Mouse (Mus musculus) midbrain, embryonic 13.5 days (tissue): Measurements from ENCODE around the gene Tmem135. TPM values are rescaled to one million over a fixed set of nuclear protein-coding genes. Genes with fewer than 3 reads are reported as not detected.
A peak's percentile ranks its signal among the peaks of the same experiment; 100 is the strongest.

ENCODE experiments used
- ATAC-seq: fragments of 200-750 bp; cut with Nextera tagmentation; 2 replicates; pipeline ENCODE4 v1.8.0; 2017; ENCODE audit warnings: mild to moderate bottlenecking, moderate TSS enrichment, moderate library complexity
- H3K27ac ChIP-seq: fragments of 300-500 bp; sonication (generic); 2 replicates; pipeline ENCODE4 v1.5.1; 2015; ENCODE audit warnings: inconsistent platforms, mild to moderate bottlenecking, moderate library complexity
- H3K27me3 ChIP-seq: fragments of 300-500 bp; sonication (generic); 2 replicates; pipeline ENCODE4 v1.6.1; 2015; ENCODE audit warnings: mild to moderate bottlenecking, inconsistent platforms
- H3K36me3 ChIP-seq: fragments of 300-500 bp; sonication (generic); 2 replicates; pipeline ENCODE4 v1.6.1; 2015; ENCODE audit warnings: mild to moderate bottlenecking, inconsistent platforms
- H3K4me1 ChIP-seq: fragments of 300-500 bp; sonication (generic); replicated peaks from 2 replicates; pipeline ENCODE4 v1.6.1; 2015; ENCODE audit warnings: inconsistent platforms
- H3K4me2 ChIP-seq: fragments of 300-500 bp; sonication (generic); replicated peaks from 2 replicates; pipeline ENCODE4 v1.6.1; 2015; ENCODE audit warnings: moderate library complexity, mild to moderate bottlenecking, inconsistent platforms
- H3K4me3 ChIP-seq: fragments of 300-500 bp; sonication (generic); replicated peaks from 2 replicates; pipeline ENCODE4 v1.5.1; 2015; ENCODE audit warnings: mild to moderate bottlenecking, inconsistent platforms
- H3K9ac ChIP-seq: fragments of 300-500 bp; sonication (generic); replicated peaks from 2 replicates; pipeline ENCODE4 v1.6.1; 2015; ENCODE audit warnings: mild to moderate bottlenecking, inconsistent platforms
- H3K9me3 ChIP-seq: fragments of 300-500 bp; sonication (generic); 2 replicates; pipeline ENCODE4 v1.6.1; 2016; ENCODE audit warnings: mild to moderate bottlenecking, inconsistent platforms
- WGBS: fragments of 180-500 bp; shearing (Covaris S2); methylation state at CpG from one replicate; pipeline ENCODE4 v1.1.7; 2015; 5-methylcytosine and 5-hydroxymethylcytosine counted together
- polyA plus RNA-seq: library from polyadenylated mRNA; unstranded; fragments of >200 nt; fragmentation: Nextera tagmentation; extraction: Ambion mirVana; gene quantifications from 2 replicates; pipeline ENCODE4 v1.2.1, GENCODE M21; 2015

The Tmem135 gene
- polyA plus RNA-seq, 1 experiment from 2014 or later = 21.4 TPM

- 95% methylated on average over 3 of the region's 3 CpGs for WGBS
These were observed 150.2 kb downstream of the Tmem135 start for GRCm38 (mm10) chr7:89253772-89254171.

GRCm38 (mm10) chr7:89253317-89253716 lies 150.7 kb downstream of the Tmem135 start:
- WGBS = 92% methylated on average over 2 of the region's 2 CpGs
- H3K36me3 ChIP-seq = no peaks in the 10 kb centered on the region
- H3K4me1 ChIP-seq = no peaks in the 10 kb centered on the region
- no peak for ATAC-seq
- H3K27ac ChIP-seq = no peak overlapping the region
- no peaks in the 10 kb centered on the region for H3K27me3 ChIP-seq
- H3K9me3 ChIP-seq = no peaks in the 10 kb centered on the region
- no peak overlapping the region for H3K9ac ChIP-seq
- no peak overlapping the region for H3K4me2 ChIP-seq
- no peak overlapping the region for H3K4me3 ChIP-seq

More at GRCm38 (mm10) chr7:89253772-89254171, 150.2 kb downstream of the Tmem135 start:
- H3K27ac ChIP-seq = no peak overlapping the region
- no peaks in the 10 kb centered on the region for H3K9me3 ChIP-seq
- H3K36me3 ChIP-seq = no peaks in the 10 kb centered on the region
- H3K9ac ChIP-seq = no peak overlapping the region
- ATAC-seq = no peak
- H3K4me1 ChIP-seq = no peaks in the 10 kb centered on the region
- no peaks in the 10 kb centered on the region for H3K27me3 ChIP-seq
- H3K4me3 ChIP-seq = no peak overlapping the region
- H3K4me2 ChIP-seq = no peak overlapping the region

- Histone ChIP-seq H3K36me3 (no peaks in the 10 kb centered on the region), H3K4me2 (no peak overlapping the region), H3K9me3 (no peaks in the 10 kb centered on the region), H3K4me3 (no peak overlapping the region), H3K27me3 (no peaks in the 10 kb centered on the region), H3K4me1 (no peaks in the 10 kb centered on the region), H3K27ac (no peak overlapping the region), H3K9ac (no peak overlapping the region)
- ATAC-seq = no peak
- 94% methylated on average over 4 of the region's 4 CpGs for WGBS
These were observed 152.1 kb downstream of the Tmem135 start for GRCm38 (mm10) chr7:89251880-89252453.

- Histone ChIP-seq H3K36me3 (no peaks in the 10 kb centered on the region), H3K4me2 (no peak overlapping the region), H3K27ac (no peak overlapping the region), H3K4me1 (no peaks in the 10 kb centered on the region), H3K27me3 (no peaks in the 10 kb centered on the region), H3K9me3 (no peaks in the 10 kb centered on the region), H3K9ac (no peak overlapping the region), H3K4me3 (no peak overlapping the region)
- 78% methylated on average over 7 of the region's 7 CpGs for WGBS
- ATAC-seq = no peak
These were observed 155.7 kb downstream of the Tmem135 start for GRCm38 (mm10) chr7:89248135-89248850.

GRCm38 (mm10) chr7:89247012-89247710 lies 156.9 kb downstream of the Tmem135 start:
- Histone ChIP-seq H3K4me2 (no peak overlapping the region), H3K9ac (no peak overlapping the region), H3K27ac (no peak overlapping the region), H3K27me3 (no peaks in the 10 kb centered on the region), H3K4me1 (no peaks in the 10 kb centered on the region), H3K9me3 (no peaks in the 10 kb centered on the region), H3K36me3 (no peaks in the 10 kb centered on the region), H3K4me3 (no peak overlapping the region)
- 0 out of 2 replicates have a peak, but pooled peaks have one; percentile 27 for ATAC-seq
- 95% methylated on average over 2 of the region's 2 CpGs for WGBS

GRCm38 (mm10) chr7:89242565-89242964 lies 161.5 kb downstream of the Tmem135 start:
- no peaks in the 10 kb centered on the region for H3K4me1 ChIP-seq
- no peak for ATAC-seq
- WGBS = 93% methylated on average over 4 of the region's 4 CpGs
- no peaks in the 10 kb centered on the region for H3K9me3 ChIP-seq
- no peak overlapping the region for H3K4me3 ChIP-seq
- no peak overlapping the region for H3K9ac ChIP-seq
- no peaks in the 10 kb centered on the region for H3K36me3 ChIP-seq
- H3K27ac ChIP-seq = no peak overlapping the region
- no peaks in the 10 kb centered on the region for H3K27me3 ChIP-seq
- no peak overlapping the region for H3K4me2 ChIP-seq

GRCm38 (mm10) chr7:89242143-89242542 lies 161.9 kb downstream of the Tmem135 start:
- H3K4me3 ChIP-seq = no peak overlapping the region
- no peaks in the 10 kb centered on the region for H3K9me3 ChIP-seq
- no peak for ATAC-seq
- H3K4me1 ChIP-seq = no peaks in the 10 kb centered on the region
- 98% methylated on average over 2 of the region's 2 CpGs for WGBS
- no peak overlapping the region for H3K27ac ChIP-seq
- no peak overlapping the region for H3K4me2 ChIP-seq
- H3K27me3 ChIP-seq = no peaks in the 10 kb centered on the region
- H3K36me3 ChIP-seq = no peaks in the 10 kb centered on the region
- H3K9ac ChIP-seq = no peak overlapping the region

- Histone ChIP-seq H3K9ac (no peak overlapping the region), H3K4me2 (no peak overlapping the region), H3K36me3 (no peaks in the 10 kb centered on the region), H3K27ac (no peak overlapping the region), H3K4me1 (no peaks in the 10 kb centered on the region), H3K4me3 (no peak overlapping the region), H3K9me3 (no peaks in the 10 kb centered on the region), H3K27me3 (no peaks in the 10 kb centered on the region)
- ATAC-seq = no peak
- WGBS = 85% methylated on average over 4 of the region's 4 CpGs
These were observed 164.4 kb downstream of the Tmem135 start for GRCm38 (mm10) chr7:89239592-89239991.

GRCm38 (mm10) chr7:89236592-89236991 lies 167.4 kb downstream of the Tmem135 start:
- no peak overlapping the region for H3K4me2 ChIP-seq
- H3K9ac ChIP-seq = no peak overlapping the region
- WGBS = 86% methylated on average over 2 of the region's 2 CpGs
- H3K36me3 ChIP-seq = no peaks in the 10 kb centered on the region
- H3K4me1 ChIP-seq = no peaks in the 10 kb centered on the region
- ATAC-seq = no peak
- no peaks in the 10 kb centered on the region for H3K9me3 ChIP-seq
- H3K27ac ChIP-seq = no peak overlapping the region
- H3K4me3 ChIP-seq = no peak overlapping the region
- no peaks in the 10 kb centered on the region for H3K27me3 ChIP-seq

GRCm38 (mm10) chr7:89235974-89236507 lies 168.0 kb downstream of the Tmem135 start:
- Histone ChIP-seq H3K4me2 (no peak overlapping the region), H3K27me3 (no peaks in the 10 kb centered on the region), H3K9me3 (no peaks in the 10 kb centered on the region), H3K4me3 (no peak overlapping the region), H3K27ac (no peak overlapping the region), H3K36me3 (no peaks in the 10 kb centered on the region), H3K9ac (no peak overlapping the region), H3K4me1 (no peaks in the 10 kb centered on the region)
- ATAC-seq = no peak
- 78% methylated on average over 4 of the region's 4 CpGs for WGBS

GRCm38 (mm10) chr7:89232499-89233145 lies 171.4 kb downstream of the Tmem135 start:
- H3K4me3 ChIP-seq = no peak overlapping the region
- no peak for ATAC-seq
- H3K9ac ChIP-seq = no peak overlapping the region
- no peaks in the 10 kb centered on the region for H3K4me1 ChIP-seq
- H3K27me3 ChIP-seq = no peaks in the 10 kb centered on the region
- no peaks in the 10 kb centered on the region for H3K36me3 ChIP-seq
- no peaks in the 10 kb centered on the region for H3K9me3 ChIP-seq
- 96% methylated on average over 3 of the region's 3 CpGs for WGBS
- H3K4me2 ChIP-seq = no peak overlapping the region
- no peak overlapping the region for H3K27ac ChIP-seq
